Mouse (Mus musculus): ENCODE data around the gene Klhdc4.

Klhdc4 gene

DNA sequence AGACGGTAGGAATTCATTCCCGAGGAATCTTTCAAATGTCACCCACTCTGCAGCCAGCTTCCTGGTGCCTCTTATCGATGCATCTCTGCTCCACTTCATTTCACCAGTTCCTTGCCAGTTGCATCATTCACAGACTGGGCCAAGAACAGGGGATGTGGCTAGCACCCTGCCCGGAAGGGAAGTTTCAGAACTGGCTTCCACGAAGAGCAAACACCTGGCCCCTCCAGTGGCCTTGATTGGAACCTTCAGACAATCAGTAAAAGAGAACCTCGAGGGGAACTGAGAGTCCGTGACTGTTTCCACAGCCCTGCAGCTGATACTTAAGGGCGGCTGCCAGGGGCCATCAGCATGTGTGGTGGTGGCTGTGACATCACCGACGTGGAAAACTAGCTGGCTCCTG is 19.1 kb upstream of the Klhdc4 start:
- DNase-seq = no peak

DNA sequence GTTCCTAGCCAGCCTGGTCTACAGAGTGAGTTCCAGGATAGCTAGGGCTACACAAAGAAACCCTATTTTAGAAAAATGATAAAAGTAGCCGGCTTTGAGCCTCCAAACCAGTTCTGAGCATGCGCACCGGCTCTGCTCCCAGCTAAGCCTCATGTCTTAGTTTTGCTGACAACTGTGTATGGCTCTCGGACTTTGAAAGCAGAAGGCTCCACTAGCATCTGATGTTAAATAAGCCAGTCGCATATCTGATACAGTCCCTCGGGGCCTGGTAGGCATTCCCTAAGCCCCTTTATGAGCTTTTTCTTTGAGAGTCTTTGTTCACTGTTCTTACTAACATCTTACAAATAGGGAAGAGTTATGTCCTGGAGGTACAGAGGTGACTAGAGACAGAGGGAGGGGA is 18.6 kb upstream of the Klhdc4 start:
- no peak for DNase-seq

DNA sequence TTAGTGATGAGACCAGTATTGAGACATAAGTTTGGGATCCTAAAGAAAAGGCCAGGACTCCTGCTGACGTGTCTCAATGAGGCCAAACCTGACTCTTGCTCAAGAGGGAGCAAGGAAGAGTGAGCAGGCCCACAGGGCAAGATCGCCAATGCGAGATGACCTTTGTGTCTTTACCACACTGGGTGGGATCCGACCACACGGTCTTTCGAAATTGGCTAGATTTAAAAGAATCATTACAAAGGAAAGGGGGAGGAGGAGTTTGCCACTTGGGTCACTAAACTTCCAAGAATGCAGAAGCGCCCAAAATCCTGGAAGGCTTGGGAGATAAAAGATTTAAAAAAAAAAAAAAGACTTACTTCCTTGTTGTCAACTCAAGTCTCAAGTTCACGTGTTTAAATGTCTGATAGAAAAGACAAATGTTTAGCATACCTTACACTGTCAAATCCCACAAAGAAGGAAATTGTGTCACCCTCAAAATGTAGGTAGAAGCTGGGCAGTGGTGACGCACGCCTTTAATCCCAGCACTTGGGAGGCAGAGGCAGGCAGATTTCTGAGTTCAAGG is 18.0 kb upstream of the Klhdc4 start:
- DNase-seq = no peak

DNA sequence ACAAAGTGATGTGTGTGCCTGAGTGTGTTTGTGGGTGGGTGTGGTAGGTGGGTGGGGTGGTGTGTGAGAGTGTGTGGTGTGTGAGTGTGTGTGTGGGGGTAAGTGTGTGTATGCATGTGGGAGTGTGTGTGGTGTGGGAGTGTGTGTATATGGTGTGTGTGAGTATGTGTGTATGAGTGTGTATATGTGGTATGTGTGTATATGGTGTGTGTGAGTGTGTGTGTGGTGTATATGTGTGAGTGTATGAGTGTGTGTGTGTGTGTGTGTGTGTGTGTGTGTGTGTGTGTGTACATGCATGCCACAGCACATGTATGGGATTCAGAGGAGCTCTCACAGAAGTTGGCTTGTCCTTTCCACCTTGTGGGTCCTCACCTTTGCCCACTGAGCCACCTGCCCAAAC is 17.4 kb upstream of the Klhdc4 start:
- no peak for DNase-seq

DNA sequence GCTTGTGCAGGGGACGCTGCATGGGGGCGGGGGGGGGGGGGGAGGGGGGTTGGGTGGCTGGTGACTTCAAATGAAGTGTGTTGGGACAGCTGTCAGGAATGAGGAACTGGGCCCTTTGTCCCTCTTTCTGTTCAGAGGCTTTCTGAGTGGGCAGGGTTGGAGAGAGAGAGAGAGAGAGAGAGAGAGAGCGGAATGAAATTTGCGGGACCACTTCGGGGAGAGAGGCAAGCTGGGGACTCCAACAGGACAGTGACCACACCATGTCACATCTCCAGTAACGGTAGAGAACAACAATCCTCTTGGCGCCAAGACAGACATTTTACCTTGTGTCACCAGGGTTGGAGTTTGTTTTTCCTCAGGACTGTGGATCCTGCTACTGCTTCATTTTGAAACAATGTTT is 15.4 kb upstream of the Klhdc4 start:
- no peak for DNase-seq

DNA sequence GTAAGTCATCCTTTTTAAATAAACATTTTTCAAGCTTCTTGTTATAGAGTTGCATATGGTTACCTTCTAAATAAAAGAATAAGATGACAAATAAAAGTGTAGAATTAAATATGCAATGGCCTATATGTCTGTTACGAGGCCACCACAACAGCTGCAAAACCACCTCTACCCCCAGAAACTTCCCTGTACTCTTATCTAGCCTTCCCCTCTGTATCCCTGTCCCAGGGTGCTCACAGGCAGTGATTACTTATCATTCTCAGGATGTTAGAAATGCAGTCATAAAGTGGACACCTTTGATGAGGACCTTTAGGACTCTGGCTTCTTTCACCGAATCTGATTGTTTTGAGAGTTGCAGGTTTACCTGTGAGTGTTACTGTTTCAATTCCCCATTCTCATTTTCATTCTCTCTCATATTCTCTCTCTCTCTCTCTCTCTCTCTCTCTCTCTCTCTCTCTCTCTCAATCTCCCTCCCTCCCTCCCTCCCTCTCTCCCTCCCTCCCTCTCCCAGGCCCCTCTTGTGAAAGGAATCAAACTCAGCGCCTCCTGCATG is 13.9 kb upstream of the Klhdc4 start:
- DNase-seq = no peak

DNA sequence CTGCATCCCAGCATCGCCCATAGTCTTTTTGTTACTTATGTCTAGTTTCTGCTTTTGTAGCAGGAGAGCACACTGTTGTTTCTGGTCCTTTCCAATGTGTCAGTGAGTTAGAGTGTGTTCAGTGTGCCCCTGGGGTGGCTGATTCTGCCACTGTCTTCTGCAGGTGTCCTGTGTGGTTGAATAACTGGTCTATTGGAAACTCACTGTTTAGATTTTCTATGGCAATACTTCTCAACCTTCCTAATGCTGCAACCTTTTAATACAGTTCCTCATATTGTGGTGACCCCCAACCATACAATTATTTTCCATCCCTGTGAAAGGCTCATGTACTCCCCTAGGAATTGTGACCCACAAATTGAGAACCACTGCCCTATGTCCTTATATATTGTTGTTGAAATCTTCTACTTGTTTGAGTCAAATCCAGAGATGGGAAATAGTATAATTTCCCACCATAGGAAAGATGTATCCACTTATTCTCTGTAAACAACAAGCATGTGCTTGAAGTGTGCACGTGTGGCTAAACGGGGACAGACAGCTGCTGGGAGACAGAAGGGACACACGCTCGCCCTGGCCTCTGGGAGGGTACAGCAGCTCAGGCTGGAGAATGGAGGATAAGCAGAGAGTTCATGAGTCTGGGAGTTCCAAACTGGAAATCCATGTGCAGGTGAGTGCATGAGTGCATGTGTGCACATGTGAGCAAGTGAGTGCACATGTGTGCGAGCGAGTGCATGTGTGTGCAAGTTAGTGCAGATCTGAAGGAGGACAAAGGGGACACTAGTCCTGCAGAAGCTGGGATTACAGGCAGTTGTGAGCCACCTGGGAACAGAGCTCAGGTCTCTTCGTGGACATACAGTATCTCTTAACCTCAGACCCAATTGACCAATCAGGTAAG is 12.9 kb upstream of the Klhdc4 start:
- DNase-seq = no peak

DNA sequence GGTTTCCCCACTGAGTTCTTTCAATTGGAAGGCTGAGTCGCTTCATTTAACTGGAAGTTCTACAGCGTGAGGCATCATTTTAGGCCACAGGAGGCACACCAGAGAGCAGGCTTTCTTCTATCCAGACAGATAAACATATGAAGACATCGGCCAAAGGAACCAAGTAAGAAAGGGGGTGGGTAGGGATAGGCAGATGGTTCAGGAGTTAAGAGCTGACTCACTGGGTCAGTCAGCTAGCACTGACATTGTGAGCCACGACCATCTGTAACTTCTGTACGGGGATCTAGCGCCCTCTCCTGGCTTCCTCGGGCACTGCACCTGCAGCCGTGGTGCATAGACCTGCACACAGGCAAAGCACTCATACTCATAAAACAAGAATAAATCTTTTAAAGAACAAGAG is 11.9 kb upstream of the Klhdc4 start:
- DNase-seq = peak; percentile 37

DNA sequence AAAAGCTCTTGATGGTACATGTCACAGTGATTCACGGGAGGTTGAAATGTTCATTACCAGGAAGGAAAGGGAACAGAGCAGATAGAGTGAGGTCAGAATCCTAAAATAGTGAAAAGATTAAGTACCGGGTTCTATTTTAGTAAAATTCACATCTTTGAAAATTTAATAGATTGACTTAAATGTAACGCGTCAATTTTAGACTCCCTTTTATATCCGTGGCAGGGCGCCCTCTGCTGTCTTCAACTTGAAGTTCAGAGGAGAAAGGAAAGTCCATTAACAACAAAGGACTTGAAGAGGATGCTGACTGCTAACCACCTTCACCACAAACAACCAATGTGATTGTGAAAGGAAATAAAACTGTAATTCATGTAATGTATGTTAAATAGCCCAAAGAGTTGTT is 3.1 kb upstream of the Klhdc4 start:
- peak; percentile 80 for DNase-seq

DNA sequence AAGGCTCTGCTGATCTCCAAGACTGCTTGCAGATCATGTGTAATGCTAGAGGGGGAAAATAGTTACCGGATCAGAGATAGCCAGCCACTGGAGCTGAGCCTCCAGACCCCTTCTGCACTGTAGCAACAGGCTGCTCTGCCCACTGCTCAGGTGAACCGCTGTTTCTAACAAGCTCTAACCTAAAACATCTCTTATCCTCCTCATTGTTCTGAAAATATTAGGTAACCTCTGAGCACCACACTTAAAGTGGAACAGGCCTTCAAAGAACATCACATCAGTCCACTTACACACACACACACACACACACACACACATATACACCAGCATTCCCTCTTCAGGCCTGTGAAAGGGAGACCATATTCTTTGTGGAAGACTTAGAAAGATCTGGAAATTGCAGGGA is 2.7 kb upstream of the Klhdc4 start:
- no peak for DNase-seq

DNA sequence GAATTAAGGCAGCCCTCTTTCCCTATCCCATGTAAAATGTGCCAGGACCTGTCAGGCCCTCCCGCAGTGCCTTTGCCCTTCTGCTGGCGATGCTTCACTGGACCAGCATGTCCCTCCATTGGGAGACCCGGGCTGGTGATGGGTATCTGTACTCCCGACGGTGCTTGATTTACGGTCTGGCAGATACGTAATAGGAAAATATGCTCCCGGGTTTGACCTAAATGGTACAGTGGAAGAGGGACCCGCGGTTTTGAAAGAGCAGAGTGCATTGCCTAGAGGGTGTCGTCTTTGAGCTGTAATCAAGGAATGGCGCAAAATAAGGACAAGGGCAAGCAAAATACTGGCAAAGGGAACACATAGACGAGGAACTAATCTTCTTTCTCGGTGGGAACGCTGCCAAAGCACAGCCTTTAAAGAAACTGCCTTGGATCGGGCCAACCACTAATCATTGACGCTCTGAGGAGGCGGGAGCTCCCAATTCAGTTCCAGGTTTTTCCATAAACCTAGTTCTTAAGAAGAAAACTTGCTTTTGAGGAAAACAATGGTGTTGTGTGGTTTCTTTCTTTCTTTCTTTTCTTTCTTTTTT is 501 bp upstream of the Klhdc4 start:
- DNase-seq = no peak

DNA sequence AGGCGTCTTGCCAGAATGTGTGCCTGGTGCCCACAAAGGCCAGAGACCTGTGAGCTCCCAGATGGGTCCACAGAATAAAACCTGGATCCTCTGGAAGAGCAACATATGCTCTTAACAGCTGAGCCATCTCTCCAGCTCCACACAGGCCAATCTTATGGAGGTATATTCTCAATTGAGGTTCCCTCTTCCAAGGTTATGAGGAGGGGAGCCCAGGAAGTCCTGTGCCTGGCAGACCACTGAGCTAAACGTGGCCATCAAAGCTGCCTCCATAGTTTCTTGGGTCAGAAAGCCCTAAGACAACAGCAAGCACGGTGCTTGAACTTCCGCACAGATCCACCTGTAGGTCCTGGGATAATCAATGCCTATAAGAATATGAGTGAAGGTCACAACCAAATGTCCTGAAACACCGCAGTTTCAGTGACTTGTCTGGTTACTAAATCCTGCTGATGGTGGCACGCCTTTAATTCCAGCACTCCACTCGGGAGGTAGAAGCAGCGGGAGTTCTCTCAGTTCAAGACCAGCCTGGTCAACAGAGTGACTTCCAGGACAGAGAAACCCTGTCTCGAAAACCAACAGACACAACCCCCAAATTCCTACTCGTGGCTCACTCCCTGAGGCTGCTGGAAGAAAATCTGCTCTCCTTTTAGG is 869 bp downstream of the Klhdc4 start:
- no peak for DNase-seq

DNA sequence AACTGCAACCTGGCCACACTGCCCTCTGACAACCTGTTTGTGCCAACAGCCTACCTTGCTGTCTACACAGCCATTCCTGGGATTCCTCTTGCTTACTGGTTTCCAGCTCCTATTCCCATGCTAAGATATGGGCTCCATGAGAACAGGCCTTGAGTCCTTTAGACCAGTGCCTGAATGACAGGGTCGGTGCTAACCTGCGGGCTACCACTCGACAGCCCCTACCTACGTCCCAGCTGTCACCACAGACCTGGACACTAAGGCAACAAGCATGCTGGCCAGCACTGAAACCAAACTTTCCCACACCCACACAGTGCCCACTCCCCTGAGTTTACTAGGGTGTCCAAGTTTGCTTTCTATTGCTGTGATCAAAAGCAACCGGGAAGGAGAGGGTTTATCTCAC is 1.6 kb downstream of the Klhdc4 start:
- no peak for DNase-seq

DNA sequence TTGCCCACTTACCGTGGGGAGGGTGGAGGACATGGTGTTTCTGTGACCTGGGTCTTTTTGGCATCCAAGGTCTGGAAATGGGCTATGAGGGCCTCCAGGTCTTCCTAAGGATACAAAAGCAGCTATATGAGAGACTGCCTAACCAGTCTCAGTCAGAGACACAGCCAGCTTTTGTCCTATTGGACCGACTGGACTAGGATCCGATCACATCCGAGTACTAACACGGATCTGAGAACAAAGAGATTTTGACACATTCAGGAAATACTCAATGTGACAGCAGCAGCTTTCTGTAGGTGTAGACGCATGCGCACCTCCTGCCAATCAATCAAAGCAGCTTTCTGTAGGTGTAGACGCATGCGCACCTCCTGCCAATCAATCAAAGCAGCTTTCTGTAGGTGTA is 7.6 kb downstream of the Klhdc4 start:
- no peak for DNase-seq

DNA sequence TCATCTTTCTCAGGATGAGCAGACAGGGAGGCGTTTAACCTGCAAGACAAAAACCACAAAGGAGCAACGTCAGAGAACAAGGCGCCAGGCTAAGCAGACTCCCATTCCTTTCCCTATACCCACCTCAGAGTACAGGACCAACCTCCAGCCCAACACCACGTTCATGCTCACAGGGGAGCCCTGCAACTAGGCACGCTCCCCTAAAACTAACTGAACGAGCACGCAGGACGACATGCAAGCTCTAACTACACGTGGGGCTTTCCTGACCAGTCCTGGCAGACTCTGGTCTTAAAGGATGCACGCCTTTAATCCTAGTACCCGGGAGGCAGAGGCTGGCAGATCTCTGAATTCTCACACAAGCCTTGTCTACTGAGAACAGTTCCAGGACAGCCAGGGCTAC is 8.0 kb downstream of the Klhdc4 start:
- no peak for DNase-seq

DNA sequence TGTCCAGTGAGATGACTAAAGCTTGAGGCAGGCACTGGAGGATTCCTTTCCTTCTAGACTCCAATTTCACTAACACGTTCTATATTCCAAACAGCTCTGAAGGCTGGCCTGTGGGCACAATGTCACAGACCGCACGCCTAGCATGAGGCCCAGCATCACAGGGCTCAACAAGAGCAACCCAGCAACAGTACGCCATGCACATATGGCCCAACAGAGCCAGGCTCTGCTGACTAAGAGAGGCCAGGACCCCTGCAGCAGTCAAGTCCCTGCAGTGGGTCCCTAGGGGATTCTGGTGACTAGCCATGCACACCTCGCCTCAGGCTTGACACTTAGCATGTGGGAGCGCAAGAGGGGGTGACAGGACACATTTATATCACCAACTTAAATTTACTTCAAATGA is 8.5 kb downstream of the Klhdc4 start:
- DNase-seq = no peak

DNA sequence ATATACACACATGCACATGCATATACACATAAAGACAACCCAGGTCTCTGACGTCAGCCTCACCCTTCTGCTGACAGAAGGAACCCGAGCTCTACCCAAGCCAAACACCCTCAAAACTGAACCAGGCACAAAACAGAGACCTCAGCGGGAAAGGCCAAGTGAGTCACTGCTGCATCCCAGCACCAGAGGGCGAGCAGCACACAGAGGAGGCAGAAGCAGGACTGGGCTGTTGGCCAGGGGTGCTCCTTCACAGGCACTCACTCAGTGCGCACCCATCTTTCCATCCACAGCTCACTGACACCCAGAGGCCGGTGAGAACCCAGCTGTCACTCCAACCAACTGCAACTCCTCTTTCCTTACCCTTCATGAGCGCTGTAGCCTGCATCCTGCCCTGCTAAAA is 11.1 kb downstream of the Klhdc4 start:
- no peak for DNase-seq

DNA sequence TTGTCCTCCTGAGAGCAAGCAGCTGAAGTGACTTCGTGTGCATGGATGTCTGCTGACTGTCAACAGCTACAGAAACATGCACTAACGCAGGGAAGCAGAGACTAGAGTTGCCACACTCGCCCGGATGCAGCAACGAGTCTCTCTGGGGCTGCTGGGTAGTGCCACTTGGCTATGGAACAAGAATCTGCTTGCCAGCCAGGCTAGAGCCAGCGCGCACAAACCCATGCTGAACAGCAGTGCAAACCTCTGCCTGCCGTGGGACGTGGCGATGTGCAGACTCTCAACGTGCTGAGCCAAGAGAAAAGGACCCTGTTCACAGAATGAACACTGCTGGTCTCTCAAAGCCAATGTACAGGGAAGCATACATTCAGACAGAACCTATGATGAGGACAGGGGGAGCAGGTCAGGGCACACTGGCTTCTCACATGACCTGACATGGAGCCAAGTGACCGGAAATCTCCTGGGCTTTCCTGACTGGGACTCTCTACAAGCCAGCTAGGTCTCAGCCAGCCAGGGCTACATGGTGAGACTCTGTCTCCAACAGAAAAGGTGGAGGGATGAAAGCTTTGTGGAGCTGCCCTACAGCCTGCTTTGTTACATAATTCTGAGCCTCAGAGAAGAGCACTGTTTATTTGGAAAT is 17.3 kb downstream of the Klhdc4 start:
- no peak for DNase-seq

DNA sequence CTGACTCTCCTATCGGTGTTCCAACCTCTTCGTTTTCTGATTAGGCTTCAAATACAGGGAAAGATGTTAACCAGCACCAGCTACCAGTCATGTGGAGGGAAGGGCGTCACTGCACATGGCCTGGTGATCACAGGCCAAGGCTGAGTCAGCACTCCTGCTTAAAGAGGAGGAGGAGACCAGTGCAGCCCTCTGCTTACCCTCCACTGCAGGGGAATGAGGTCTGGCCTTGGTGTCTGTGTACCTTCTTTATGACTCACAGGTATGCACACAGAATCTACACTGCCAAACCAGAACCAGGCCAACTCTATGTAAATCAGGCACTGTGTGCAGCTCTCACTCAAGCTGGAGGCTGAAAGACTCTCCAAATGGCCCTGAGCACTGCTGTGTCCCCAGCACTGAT is 17.9 kb downstream of the Klhdc4 start:
- no peak for DNase-seq

DNA sequence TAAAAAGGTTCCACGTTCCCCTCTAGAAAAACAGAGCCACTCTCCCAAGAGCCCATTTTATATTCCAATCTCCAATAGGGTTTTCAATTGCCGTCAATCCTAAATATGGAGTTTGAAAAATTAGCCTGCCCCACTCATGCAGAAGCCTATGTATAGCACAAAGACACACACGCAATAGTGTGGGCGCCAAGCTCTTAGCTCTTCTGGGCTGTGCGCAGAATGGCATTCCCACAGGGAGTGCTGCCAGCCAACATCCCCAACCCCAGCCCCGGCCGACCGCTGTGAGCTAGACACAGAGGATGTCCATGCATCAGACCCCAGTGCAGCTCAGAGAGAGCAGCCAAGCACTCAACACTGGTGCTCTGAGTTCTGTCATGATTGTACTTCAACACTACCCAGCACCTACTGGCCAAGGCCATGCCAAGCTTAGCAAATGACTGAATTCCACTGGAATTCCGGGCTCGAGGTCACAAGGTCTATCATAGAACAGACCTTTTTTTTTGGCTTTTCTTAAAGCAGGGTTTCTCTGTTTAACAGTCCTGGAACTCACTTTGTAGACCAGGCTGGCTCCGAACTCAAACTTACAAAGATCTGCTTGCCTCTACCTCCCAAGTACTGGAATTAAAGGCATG is 19.7 kb downstream of the Klhdc4 start:
- no peak for DNase-seq

DNA sequence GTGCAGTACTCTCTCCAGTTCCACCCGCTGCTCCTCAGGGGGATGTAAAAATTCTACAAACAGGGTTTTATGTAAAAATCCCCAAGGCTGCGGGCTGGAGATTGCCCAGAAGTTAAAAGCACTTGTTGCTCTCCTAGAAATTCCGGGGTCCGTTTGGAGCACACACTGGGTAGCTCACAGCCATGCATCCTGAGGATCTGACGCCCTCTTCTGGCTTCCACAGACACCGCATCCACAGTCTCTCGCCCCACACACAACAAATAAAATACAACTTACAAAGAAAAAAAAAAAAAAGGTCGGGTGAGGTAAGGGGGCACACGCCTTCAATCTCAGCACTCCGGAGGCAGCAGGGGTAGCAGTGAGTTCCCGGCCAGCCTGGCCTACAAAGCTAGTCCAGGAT is 21.3 kb downstream of the Klhdc4 start:
- no peak for DNase-seq

DNA sequence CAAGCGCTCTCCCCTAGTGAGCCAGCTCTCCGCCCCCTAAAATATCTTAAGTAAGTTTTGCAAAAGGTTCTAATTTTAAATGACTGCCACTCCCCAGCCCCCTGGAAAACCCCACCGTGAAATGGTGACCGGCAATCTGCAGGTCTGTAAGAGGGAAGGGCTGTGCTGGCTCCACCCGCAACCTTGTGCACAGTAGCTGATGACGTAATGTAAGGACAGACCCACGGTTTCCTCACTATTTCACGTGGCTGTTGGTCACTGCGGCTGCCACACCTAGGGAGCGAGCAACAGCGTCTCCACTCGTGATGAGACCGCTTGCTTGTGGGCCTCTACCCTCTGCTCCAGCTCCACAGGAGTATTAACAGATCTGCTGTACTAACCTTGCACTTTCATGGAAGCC is 23.2 kb downstream of the Klhdc4 start:
- DNase-seq = no peak

DNA sequence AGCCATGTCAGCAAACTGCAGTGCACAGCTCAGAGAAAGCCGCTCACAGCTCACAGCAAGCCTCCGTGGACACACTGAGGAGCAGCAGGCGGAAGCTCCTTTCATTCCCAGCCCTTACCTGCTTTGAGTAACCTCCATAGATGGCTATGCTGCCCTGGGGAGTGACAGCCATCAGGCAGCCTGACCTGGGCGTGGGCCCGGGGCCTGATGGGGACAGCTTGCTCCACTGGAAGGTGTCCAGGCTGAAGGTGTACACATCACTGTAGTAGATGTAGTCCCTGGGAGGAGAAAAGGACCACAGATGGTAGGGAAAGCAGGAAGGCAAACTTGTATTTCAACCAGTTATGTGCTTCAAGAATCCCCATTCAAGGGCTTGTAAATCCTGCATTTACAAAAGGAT is 24.5 kb downstream of the Klhdc4 start:
- DNase-seq = no peak

Data from lung, postnatal 14 days (tissue).